Mouse (Mus musculus): ENCODE measurements at regions not wholly inside any gene's neighbourhood (a gene's known extent, or its start where the extent isn't known, plus 50 kb on each side); places are given as distances from the start of the nearest gene placed in this dataset.

GRCm38 (mm10) chr13:5204143-5204542 lies 595.2 kb upstream of the Akr1e1 start:
- Histone ChIP-seq H3K27me3 (ENCODE audit: insufficient read depth, low read length) (no peaks in the 10 kb centered on the region), H3K4me2 (ENCODE audit: low read depth, low read length) (no peak overlapping the region), H3K9me3 (ENCODE audit: low read length) (no peaks in the 10 kb centered on the region), H3K27ac (no peak overlapping the region), H3K4me1 (ENCODE audit: insufficient read depth, low read length) (no peaks in the 10 kb centered on the region), H3K36me3 (ENCODE audit: insufficient read depth, low read length) (no peaks in the 10 kb centered on the region), H3K4me3 (ENCODE audit: low read length) (no peak overlapping the region), H3K9ac (replicated peaks; ENCODE audit: low read length) (no peak overlapping the region)
- no peak for TF ChIP-seq CTCF (IDR thresholded peaks at IDR 0.05; ENCODE audit: low read depth)
- 54% methylated on average over 2 of the region's 2 CpGs for WGBS
- no peak for DNase-seq (ENCODE audit: low spot score)
- ATAC-seq = no peak

- no peak for DNase-seq (ENCODE audit: low spot score)
- WGBS = 65% methylated on average over 1 of the region's 1 CpGs
- ATAC-seq = no peak
Measured at GRCm38 (mm10) chr13:5211659-5212058, 602.7 kb upstream of the Akr1e1 start.

GRCm38 (mm10) chr13:5229476-5229875 lies 620.5 kb upstream of the Akr1e1 start:
- TF ChIP-seq CTCF (IDR thresholded peaks at IDR 0.05; ENCODE audit: low read depth) = no peak
- no peaks in the 10 kb centered on the region for H3K36me3 ChIP-seq (ENCODE audit: insufficient read depth, low read length)
- 90% methylated on average over 3 of the region's 3 CpGs for WGBS
- no peak overlapping the region for H3K4me3 ChIP-seq (ENCODE audit: low read length)
- no peak for DNase-seq (ENCODE audit: low spot score)
- no peak overlapping the region for H3K4me2 ChIP-seq (ENCODE audit: low read depth, low read length)
- no peak overlapping the region for H3K9ac ChIP-seq (replicated peaks; ENCODE audit: low read length)
- H3K4me1 ChIP-seq (ENCODE audit: insufficient read depth, low read length) = no peaks in the 10 kb centered on the region
- H3K9me3 ChIP-seq (ENCODE audit: low read length) = no peaks in the 10 kb centered on the region
- H3K27me3 ChIP-seq (ENCODE audit: insufficient read depth, low read length) = no peaks in the 10 kb centered on the region
- no peak overlapping the region for H3K27ac ChIP-seq
- ATAC-seq = no peak

More at GRCm38 (mm10) chr13:5211659-5212058, 602.7 kb upstream of the Akr1e1 start:
- H3K9me3 ChIP-seq (ENCODE audit: low read length) = no peaks in the 10 kb centered on the region
- no peak overlapping the region for H3K4me3 ChIP-seq (ENCODE audit: low read length)
- H3K36me3 ChIP-seq (ENCODE audit: insufficient read depth, low read length) = no peaks in the 10 kb centered on the region
- no peak for TF ChIP-seq CTCF (IDR thresholded peaks at IDR 0.05; ENCODE audit: low read depth)
- H3K4me1 ChIP-seq (ENCODE audit: insufficient read depth, low read length) = no peaks in the 10 kb centered on the region
- no peak overlapping the region for H3K4me2 ChIP-seq (ENCODE audit: low read depth, low read length)
- no peak overlapping the region for H3K27ac ChIP-seq
- no peaks in the 10 kb centered on the region for H3K27me3 ChIP-seq (ENCODE audit: insufficient read depth, low read length)
- H3K9ac ChIP-seq (replicated peaks; ENCODE audit: low read length) = no peak overlapping the region

- TF ChIP-seq CTCF (IDR thresholded peaks at IDR 0.05; ENCODE audit: low read depth) = no peak
- 64% methylated on average over 3 of the region's 3 CpGs for WGBS
- H3K36me3 ChIP-seq (ENCODE audit: insufficient read depth, low read length) = no peaks in the 10 kb centered on the region
- H3K27me3 ChIP-seq (ENCODE audit: insufficient read depth, low read length) = no peaks in the 10 kb centered on the region
- H3K9ac ChIP-seq (replicated peaks; ENCODE audit: low read length) = no peak overlapping the region
- H3K4me2 ChIP-seq (ENCODE audit: low read depth, low read length) = no peak overlapping the region
- H3K4me1 ChIP-seq (ENCODE audit: insufficient read depth, low read length) = no peaks in the 10 kb centered on the region
- no peak overlapping the region for H3K4me3 ChIP-seq (ENCODE audit: low read length)
- DNase-seq (ENCODE audit: low spot score) (no peak), ATAC-seq (no peak)
- no peaks in the 10 kb centered on the region for H3K9me3 ChIP-seq (ENCODE audit: low read length)
- no peak overlapping the region for H3K27ac ChIP-seq
Measured at GRCm38 (mm10) chr13:5234232-5234631, 625.3 kb upstream of the Akr1e1 start.

GRCm38 (mm10) chr13:5235391-5235790 lies 625.9 kb upstream of the Klf6 start:
- no peak overlapping the region for H3K27ac ChIP-seq
- ATAC-seq (no peak), DNase-seq (ENCODE audit: low spot score) (no peak)
- H3K4me1 ChIP-seq (ENCODE audit: insufficient read depth, low read length) = no peaks in the 10 kb centered on the region
- no peak overlapping the region for H3K9ac ChIP-seq (replicated peaks; ENCODE audit: low read length)
- H3K4me2 ChIP-seq (ENCODE audit: low read depth, low read length) = no peak overlapping the region
- no peaks in the 10 kb centered on the region for H3K27me3 ChIP-seq (ENCODE audit: insufficient read depth, low read length)
- no peaks in the 10 kb centered on the region for H3K36me3 ChIP-seq (ENCODE audit: insufficient read depth, low read length)
- 95% methylated on average over 1 of the region's 1 CpGs for WGBS
- no peak for TF ChIP-seq CTCF (IDR thresholded peaks at IDR 0.05; ENCODE audit: low read depth)
- no peaks in the 10 kb centered on the region for H3K9me3 ChIP-seq (ENCODE audit: low read length)
- H3K4me3 ChIP-seq (ENCODE audit: low read length) = no peak overlapping the region

DNA sequence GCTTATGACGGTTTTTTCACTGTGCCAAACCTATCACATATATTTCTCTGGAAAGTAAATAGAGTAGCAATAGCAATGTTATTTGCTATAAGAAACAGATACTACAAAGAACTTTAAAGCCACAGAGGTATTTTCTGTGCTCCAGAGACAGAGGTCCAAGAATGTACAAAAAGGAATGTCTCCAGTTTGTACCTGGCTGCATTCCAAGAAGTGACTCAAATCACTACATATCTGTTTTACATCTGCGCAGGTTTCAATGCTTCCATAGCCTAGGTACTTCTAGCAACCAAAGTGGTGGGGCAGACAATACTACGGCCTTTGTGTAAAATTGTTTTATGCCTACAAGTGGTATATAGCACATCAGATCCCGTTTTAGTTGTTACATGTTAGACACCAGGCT lies 620.7 kb upstream of the Klf6 start:
- ATAC-seq (no peak), DNase-seq (ENCODE audit: low spot score) (no peak)
- H3K4me2 ChIP-seq (ENCODE audit: low read depth, low read length) = no peak overlapping the region
- no peak overlapping the region for H3K9ac ChIP-seq (replicated peaks; ENCODE audit: low read length)
- no peak overlapping the region for H3K4me3 ChIP-seq (ENCODE audit: low read length)
- no peak overlapping the region for H3K27ac ChIP-seq
- TF ChIP-seq CTCF (IDR thresholded peaks at IDR 0.05; ENCODE audit: low read depth) = no peak
- no peaks in the 10 kb centered on the region for H3K27me3 ChIP-seq (ENCODE audit: insufficient read depth, low read length)
- WGBS = 84% methylated on average over 4 of the region's 4 CpGs
- no peaks in the 10 kb centered on the region for H3K36me3 ChIP-seq (ENCODE audit: insufficient read depth, low read length)
- H3K9me3 ChIP-seq (ENCODE audit: low read length) = no peaks in the 10 kb centered on the region
- H3K4me1 ChIP-seq (ENCODE audit: insufficient read depth, low read length) = no peaks in the 10 kb centered on the region

- no peak overlapping the region for H3K9ac ChIP-seq (replicated peaks; ENCODE audit: low read length)
- H3K4me1 ChIP-seq (ENCODE audit: insufficient read depth, low read length) = no peaks in the 10 kb centered on the region
- no peak overlapping the region for H3K4me2 ChIP-seq (ENCODE audit: low read depth, low read length)
- TF ChIP-seq CTCF (IDR thresholded peaks at IDR 0.05; ENCODE audit: low read depth) = no peak
- no peak overlapping the region for H3K27ac ChIP-seq
- H3K4me3 ChIP-seq (ENCODE audit: low read length) = no peak overlapping the region
- H3K36me3 ChIP-seq (ENCODE audit: insufficient read depth, low read length) = no peaks in the 10 kb centered on the region
- no peak for DNase-seq (ENCODE audit: low spot score)
- WGBS = 67% methylated on average over 2 of the region's 2 CpGs
- no peak for ATAC-seq
- no peaks in the 10 kb centered on the region for H3K27me3 ChIP-seq (ENCODE audit: insufficient read depth, low read length)
- no peaks in the 10 kb centered on the region for H3K9me3 ChIP-seq (ENCODE audit: low read length)
Measured at GRCm38 (mm10) chr13:5242782-5243181, 618.5 kb upstream of the Klf6 start.

All from hindbrain, postnatal 0 days (tissue).